Mouse (Mus musculus) brain, embryonic 14.5 days (tissue): Measurements from ENCODE around the gene Cpd.

Source experiments
- CTCF ChIP-seq: fragments of 200-500 bp; IDR thresholded peaks from 2 replicates; pipeline ENCODE4 v1.5.1; 2012; ENCODE audit warnings: inconsistent platforms, mild to moderate bottlenecking, moderate library complexity, borderline replicate concordance; ENCODE audit not compliant: insufficient read depth, insufficient read length; ENCODE audit errors: extremely low read depth
- POLR2A ChIP-seq: fragments of 200-500 bp; IDR thresholded peaks from 2 replicates; pipeline ENCODE4 v1.6.1; 2012; ENCODE audit warnings: mild to moderate bottlenecking, inconsistent platforms, borderline replicate concordance; ENCODE audit not compliant: poor library complexity, insufficient read depth, insufficient read length, severe bottlenecking; ENCODE audit errors: extremely low read depth

GRCm38 (mm10) chr11:76745921-76746320 is 100.9 kb downstream of the Cpd start:
- TF ChIP-seq POLR2A (no peak), CTCF (no peak)
